Mouse (Mus musculus) cerebellum, adult 11 months (tissue): ENCODE measurements at regions not wholly inside any gene's neighbourhood (a gene's known extent, or its start where the extent isn't known, plus 50 kb on each side); places are given as distances from the start of the nearest gene placed in this dataset.

Source experiments
- DNase-seq: peaks from one replicate; pipeline ENCODE4 v3.0.0; 2022

- DNase-seq, result no peak
These were observed 201.0 kb downstream of the Sox9 start for GRCm38 (mm10) chr11:112982802-112983591.

GRCm38 (mm10) chr11:112986029-112986573 is 204.1 kb downstream of the Sox9 start:
- DNase-seq, result no peak

- DNase-seq, result no peak
These were observed 205.8 kb downstream of the Sox9 start for GRCm38 (mm10) chr11:112987782-112988181.

- no peak for DNase-seq
These were observed 206.9 kb downstream of the Sox9 start for GRCm38 (mm10) chr11:112988900-112989299.

- no peak for DNase-seq
These were observed 208.0 kb downstream of the Sox9 start for GRCm38 (mm10) chr11:112989981-112990512.

GRCm38 (mm10) chr11:112990751-112991150 is 208.7 kb downstream of the Sox9 start:
- no peak for DNase-seq

GRCm38 (mm10) chr11:112991862-112992261 is 209.8 kb downstream of the Sox9 start:
- no peak for DNase-seq

- no peak for DNase-seq
These were observed 217.0 kb downstream of the Sox9 start for GRCm38 (mm10) chr11:112998777-112999583.

- DNase-seq, result no peak
These were observed 219.0 kb downstream of the Sox9 start for GRCm38 (mm10) chr11:113001071-113001470.

- DNase-seq, result no peak
These were observed 223.9 kb downstream of the Sox9 start for GRCm38 (mm10) chr11:113005895-113006294.

- no peak for DNase-seq
These were observed 226.5 kb downstream of the Sox9 start for GRCm38 (mm10) chr11:113008521-113008920.

GRCm38 (mm10) chr11:113009376-113009775 is 227.4 kb downstream of the Sox9 start:
- DNase-seq, result no peak

- no peak for DNase-seq
These were observed 228.9 kb downstream of the Sox9 start for GRCm38 (mm10) chr11:113010906-113011305.

- DNase-seq, result no peak
These were observed 232.4 kb downstream of the Sox9 start for GRCm38 (mm10) chr11:113014186-113015010.

GRCm38 (mm10) chr11:113015686-113016304 is 233.8 kb downstream of the Sox9 start:
- DNase-seq, result no peak

- no peak for DNase-seq
These were observed 235.0 kb downstream of the Sox9 start for GRCm38 (mm10) chr11:113016801-113017715.

- no peak for DNase-seq
These were observed 239.5 kb downstream of the Sox9 start for GRCm38 (mm10) chr11:113021533-113021932.

- DNase-seq, result no peak
These were observed 245.0 kb downstream of the Sox9 start for GRCm38 (mm10) chr11:113026994-113027393.

- no peak for DNase-seq
These were observed 246.4 kb downstream of the Sox9 start for GRCm38 (mm10) chr11:113028235-113028919.

- no peak for DNase-seq
These were observed 249.4 kb downstream of the Sox9 start for GRCm38 (mm10) chr11:113031405-113031804.
